Mouse (Mus musculus) intestine, postnatal 0 days (tissue): Measurements from ENCODE around the gene Rnf185. TPM values are rescaled to one million over a fixed set of nuclear protein-coding genes. Genes with fewer than 3 reads are reported as not detected.

ENCODE experiments used
- ATAC-seq: fragments of 200-750 bp; cut with Nextera tagmentation; 2 replicates; pipeline ENCODE4 v1.8.0; 2017; ENCODE audit warnings: mild to moderate bottlenecking, moderate TSS enrichment, moderate library complexity
- H3K27ac ChIP-seq: fragments of 300-500 bp; sonication (generic); 2 replicates; pipeline ENCODE4 v1.5.1; 2014; ENCODE audit warnings: mild to moderate bottlenecking, low read depth, low read length, moderate library complexity
- H3K27me3 ChIP-seq: fragments of 300-500 bp; sonication (generic); replicated peaks from 2 replicates; pipeline ENCODE4 v1.6.1; 2014; ENCODE audit warnings: low read length, mixed read lengths; ENCODE audit not compliant: control insufficient read depth, insufficient read depth
- H3K36me3 ChIP-seq: fragments of 300-500 bp; sonication (generic); 2 replicates; pipeline ENCODE4 v1.6.1; 2014; ENCODE audit warnings: mild to moderate bottlenecking, moderate library complexity; ENCODE audit not compliant: control insufficient read depth, insufficient read depth
- H3K4me1 ChIP-seq: fragments of 300-500 bp; sonication (generic); replicated peaks from 2 replicates; pipeline ENCODE4 v1.6.1; 2014; ENCODE audit warnings: antibody characterized with exemption, low read length, mixed read lengths; ENCODE audit not compliant: control insufficient read depth, insufficient read depth
- H3K4me2 ChIP-seq: fragments of 300-500 bp; sonication (generic); replicated peaks from 2 replicates; pipeline ENCODE4 v1.6.1; 2014; ENCODE audit warnings: low read depth, mild to moderate bottlenecking, moderate library complexity
- H3K4me3 ChIP-seq: fragments of 300-500 bp; sonication (generic); 2 replicates; pipeline ENCODE4 v1.5.1; 2014; ENCODE audit warnings: low read depth, low read length
- H3K9ac ChIP-seq: fragments of 300-500 bp; sonication (generic); 2 replicates; pipeline ENCODE4 v1.6.1; 2014; ENCODE audit warnings: mild to moderate bottlenecking, low read depth, low read length
- H3K9me3 ChIP-seq: fragments of 300-500 bp; sonication (generic); 2 replicates; pipeline ENCODE4 v1.6.1; 2016; ENCODE audit warnings: mixed run types; ENCODE audit not compliant: control insufficient read depth
- CTCF ChIP-seq: sonication (generic); IDR thresholded peaks from 2 replicates; pipeline ENCODE4 v1.5.1; 2016; ENCODE audit warnings: low read depth, mild to moderate bottlenecking, control low read depth, antibody characterized with exemption, moderate library complexity
- WGBS: fragments of 180-500 bp; shearing (Covaris S2); extraction: QIAGEN DNeasy Blood & Tissue Kit; methylation state at CpG from one replicate; pipeline ENCODE4 v1.1.7; 2014; 5-methylcytosine and 5-hydroxymethylcytosine counted together
- polyA plus RNA-seq: library from polyadenylated mRNA; unstranded; fragments of >200 nt; fragmentation: Nextera tagmentation; extraction: Ambion mirVana; gene quantifications from 2 replicates; pipeline ENCODE4 v1.2.1, GENCODE M21; 2015

Rnf185 gene
- 31.1 and 32.0 TPM in 2 replicates for polyA plus RNA-seq

DNA sequence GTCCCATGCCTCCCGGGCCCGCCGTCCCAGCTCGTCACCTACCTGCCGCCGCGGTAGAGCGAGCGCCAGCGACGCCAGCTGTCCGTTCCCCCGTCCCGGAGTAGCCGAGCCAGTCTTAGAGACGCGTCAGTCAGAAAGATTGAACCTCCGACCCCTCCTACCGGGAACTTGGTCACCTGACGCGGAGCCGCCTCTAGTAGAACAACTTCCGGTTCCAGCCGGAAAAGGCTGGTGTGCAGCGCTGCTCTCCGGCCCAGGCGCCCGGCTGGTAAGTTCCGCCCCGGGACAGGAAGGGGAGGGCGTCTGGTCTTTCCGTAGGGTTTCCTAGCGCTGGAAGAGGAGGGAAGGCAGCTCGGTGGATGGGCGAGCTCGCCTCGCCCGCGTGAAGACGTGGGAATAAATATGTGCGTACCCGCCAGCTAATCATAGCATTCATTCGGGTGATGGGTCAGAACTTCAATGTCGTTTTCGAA lies at the start of gene Rnf185:
Rnf185 (minus strand) TSS at position 197 of the 473 bp plus-strand sequence.
- ATAC-seq = peak; percentile 95
- no peaks in the 10 kb centered on the region for H3K9me3 ChIP-seq
- H3K27me3 ChIP-seq = no peaks in the 10 kb centered on the region
- peak within 1 kb of the TSS; percentile 94 for H3K4me3 ChIP-seq
- H3K27ac ChIP-seq = peak within 1 kb of the TSS; percentile 97
- peak within 1 kb of the TSS; percentile 96 for H3K4me2 ChIP-seq
- WGBS = under 1% methylated on average over 45 of the region's 45 CpGs
- H3K4me1 ChIP-seq = 0 out of 2 replicates have a peak, but pooled peaks cover 3% of the 10 kb centered on the region
- TF ChIP-seq CTCF = peak; percentile 37; the same call in 1 of the 2 replicates
- peak within 1 kb of the TSS; percentile 85 for H3K9ac ChIP-seq
- peaks cover 10% of the 10 kb centered on the region; the same call in 1 of the 2 replicates for H3K36me3 ChIP-seq

DNA sequence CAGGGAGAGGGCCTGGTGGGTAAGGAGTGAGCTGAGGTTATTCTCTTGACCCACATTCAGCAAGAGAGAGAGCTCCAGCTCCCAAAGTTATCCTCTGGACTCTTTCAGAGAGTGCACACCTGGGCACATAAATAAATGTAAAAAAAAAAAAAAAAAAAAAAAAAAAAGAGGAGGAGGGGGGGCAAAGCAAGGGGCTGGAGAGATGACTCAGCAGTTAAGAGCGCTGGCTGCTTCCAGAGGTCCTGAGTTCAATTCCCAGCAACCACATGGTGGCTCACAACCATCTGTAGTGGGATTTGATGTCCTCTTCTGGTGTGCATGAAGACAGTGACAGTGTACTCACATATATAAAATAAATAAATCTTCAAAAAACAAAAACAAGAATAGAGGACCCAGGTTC lies 45.1 kb upstream of the Rnf185 start:
- no peaks in the 10 kb centered on the region for H3K9me3 ChIP-seq
- no peaks in the 10 kb centered on the region for H3K27me3 ChIP-seq

DNA sequence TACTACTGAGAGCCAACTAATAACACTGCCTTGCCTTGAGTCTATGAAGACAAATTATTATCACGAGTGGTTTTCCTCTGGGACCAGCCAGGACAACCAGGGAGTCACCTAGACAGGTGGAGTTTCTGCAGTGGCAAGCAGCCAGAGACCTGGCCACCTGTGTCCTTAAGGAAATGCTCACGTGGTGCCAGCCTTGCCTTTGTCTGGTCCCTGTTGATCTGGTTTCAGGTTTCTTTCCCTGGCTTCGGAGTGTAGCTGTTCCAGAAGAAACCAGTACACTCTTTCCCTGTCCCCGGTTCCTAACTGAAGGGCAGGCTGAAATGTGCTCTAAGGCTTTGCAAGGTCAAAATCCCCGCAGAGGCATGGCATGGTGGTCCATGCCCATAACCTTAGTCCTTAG lies 44.6 kb upstream of the Rnf185 start:
- Histone ChIP-seq H3K4me2 (no peak overlapping the region), H3K9me3 (no peaks in the 10 kb centered on the region), H3K4me1 (no peaks in the 10 kb centered on the region), H3K4me3 (no peak overlapping the region), H3K9ac (no peak overlapping the region), H3K27me3 (no peaks in the 10 kb centered on the region), H3K36me3 (0 out of 2 replicates have a peak, but pooled peaks cover 3% of the 10 kb centered on the region), H3K27ac (no peak overlapping the region)
- peak; percentile 58 for ATAC-seq
- 56% methylated on average over 5 of the region's 5 CpGs for WGBS
- TF ChIP-seq CTCF = no peak

More for the DNA sequence above, 45.1 kb upstream of the Rnf185 start:
- 94% methylated on average over 1 of the region's 1 CpGs for WGBS
- Histone ChIP-seq H3K4me3 (no peak overlapping the region), H3K4me1 (no peaks in the 10 kb centered on the region), H3K4me2 (no peak overlapping the region), H3K36me3 (0 out of 2 replicates have a peak, but pooled peaks cover 9% of the 10 kb centered on the region), H3K9ac (no peak overlapping the region), H3K27ac (no peak overlapping the region)
- ATAC-seq = no peak
- TF ChIP-seq CTCF = no peak

DNA sequence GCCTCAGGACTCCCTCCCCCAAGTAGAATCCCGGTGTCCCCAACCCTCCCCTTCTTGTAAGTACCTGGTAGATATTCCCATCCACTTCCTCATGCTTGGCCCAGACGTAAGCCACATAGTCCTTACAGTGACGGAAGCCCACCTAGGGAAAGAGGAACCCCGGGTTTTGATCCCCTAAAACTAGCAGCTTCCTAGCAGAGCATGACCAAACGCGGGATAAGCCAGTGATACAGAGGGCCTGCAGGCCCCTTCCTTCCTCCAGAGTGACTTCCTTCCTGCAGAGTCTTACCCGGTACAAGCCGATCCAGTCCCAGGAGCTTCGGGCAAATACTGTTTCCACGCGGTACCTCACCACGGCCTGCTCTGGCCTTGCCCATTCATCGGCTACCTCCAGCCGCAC lies 43.3 kb upstream of the Rnf185 start:
- TF ChIP-seq CTCF = no peak
- Histone ChIP-seq H3K4me2 (no peak overlapping the region), H3K4me1 (no peaks in the 10 kb centered on the region), H3K36me3 (no peaks in the 10 kb centered on the region), H3K27me3 (no peaks in the 10 kb centered on the region), H3K9me3 (no peaks in the 10 kb centered on the region), H3K4me3 (no peak overlapping the region), H3K27ac (no peak overlapping the region), H3K9ac (no peak overlapping the region)
- no peak for ATAC-seq
- 84% methylated on average over 14 of the region's 14 CpGs for WGBS

DNA sequence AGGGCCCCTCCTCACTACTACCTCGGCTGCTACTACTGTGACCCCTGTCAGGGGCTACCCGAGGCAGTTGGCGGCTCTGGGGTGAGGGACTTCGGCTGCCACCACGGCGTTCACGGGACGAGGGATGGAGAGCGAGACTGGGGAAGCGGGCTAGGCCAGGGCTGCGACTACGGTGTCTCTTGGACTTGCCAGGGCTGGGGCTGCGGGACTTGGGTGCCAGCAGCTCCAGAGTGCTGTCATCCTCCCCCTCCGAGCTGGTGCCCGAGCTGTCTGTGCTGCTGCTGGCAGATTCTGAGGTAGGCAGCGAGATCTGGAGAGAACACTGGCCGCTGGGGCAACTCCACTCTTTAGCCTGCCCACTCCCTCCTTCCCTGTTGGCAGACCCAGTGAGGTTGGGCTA lies 42.7 kb upstream of the Rnf185 start:
- TF ChIP-seq CTCF = no peak
- no peak for ATAC-seq
- WGBS = 84% methylated on average over 17 of the region's 17 CpGs
- H3K4me3 ChIP-seq = no peak overlapping the region
- H3K27me3 ChIP-seq = no peaks in the 10 kb centered on the region
- H3K4me1 ChIP-seq = no peaks in the 10 kb centered on the region
- no peak overlapping the region for H3K4me2 ChIP-seq
- H3K27ac ChIP-seq = no peak overlapping the region
- no peaks in the 10 kb centered on the region for H3K36me3 ChIP-seq
- 0 out of 2 replicates have a peak overlapping the region, but pooled peaks have one; percentile 22 for H3K9ac ChIP-seq
- no peaks in the 10 kb centered on the region for H3K9me3 ChIP-seq

DNA sequence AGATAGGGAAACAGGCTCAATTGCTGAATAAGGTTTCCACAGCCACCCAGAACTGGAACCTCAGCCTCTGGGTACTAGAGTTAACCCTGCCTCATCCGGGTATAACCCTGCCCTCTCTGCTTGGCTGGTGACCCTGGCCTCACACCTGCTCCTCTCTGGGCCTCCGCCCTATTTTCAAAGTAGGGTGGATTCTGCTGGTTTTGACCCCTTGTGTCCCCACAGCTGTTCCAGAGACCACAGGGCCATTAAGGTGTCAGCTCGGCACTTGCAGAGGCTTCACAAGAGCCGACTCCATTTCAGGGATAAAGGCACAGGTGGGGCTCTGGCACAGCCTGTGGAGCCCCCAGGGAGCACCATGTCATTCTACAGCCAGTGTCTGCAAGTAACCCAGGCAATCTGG lies 40.6 kb upstream of the Rnf185 start:
- WGBS = 56% methylated on average over 4 of the region's 4 CpGs
- Histone ChIP-seq H3K27ac (no peak overlapping the region), H3K4me2 (no peak overlapping the region), H3K36me3 (no peaks in the 10 kb centered on the region), H3K4me3 (no peak overlapping the region), H3K9ac (no peak overlapping the region), H3K9me3 (no peaks in the 10 kb centered on the region), H3K4me1 (no peaks in the 10 kb centered on the region), H3K27me3 (no peaks in the 10 kb centered on the region)
- no peak for ATAC-seq
- TF ChIP-seq CTCF = no peak
